Mouse (Mus musculus) E14TG2a.4 (cell line): ENCODE results near the gene Cdh6.

Source experiments
- CTCF ChIP-seq: conservative IDR thresholded peaks from 2 replicates; pipeline ENCODE4 v1.5.1; 2014; ENCODE audit warnings: low read length
- NANOG ChIP-seq: IDR thresholded peaks from 2 replicates; pipeline ENCODE4 v1.6.1; 2014; ENCODE audit warnings: borderline replicate concordance, low read length, mixed read lengths
- POU5F1 ChIP-seq: IDR thresholded peaks from 2 replicates; pipeline ENCODE4 v1.6.1; 2014; ENCODE audit warnings: low read length, borderline replicate concordance

- no peak for TF ChIP-seq CTCF
- TF ChIP-seq POU5F1 = no peak
- TF ChIP-seq NANOG = no peak
These were observed 106.7 kb downstream of the Cdh6 start for GRCm38 (mm10) chr15:13066765-13067164.
